Mouse (Mus musculus): ENCODE results near the gene Tmc2.

The Tmc2 gene

DNA sequence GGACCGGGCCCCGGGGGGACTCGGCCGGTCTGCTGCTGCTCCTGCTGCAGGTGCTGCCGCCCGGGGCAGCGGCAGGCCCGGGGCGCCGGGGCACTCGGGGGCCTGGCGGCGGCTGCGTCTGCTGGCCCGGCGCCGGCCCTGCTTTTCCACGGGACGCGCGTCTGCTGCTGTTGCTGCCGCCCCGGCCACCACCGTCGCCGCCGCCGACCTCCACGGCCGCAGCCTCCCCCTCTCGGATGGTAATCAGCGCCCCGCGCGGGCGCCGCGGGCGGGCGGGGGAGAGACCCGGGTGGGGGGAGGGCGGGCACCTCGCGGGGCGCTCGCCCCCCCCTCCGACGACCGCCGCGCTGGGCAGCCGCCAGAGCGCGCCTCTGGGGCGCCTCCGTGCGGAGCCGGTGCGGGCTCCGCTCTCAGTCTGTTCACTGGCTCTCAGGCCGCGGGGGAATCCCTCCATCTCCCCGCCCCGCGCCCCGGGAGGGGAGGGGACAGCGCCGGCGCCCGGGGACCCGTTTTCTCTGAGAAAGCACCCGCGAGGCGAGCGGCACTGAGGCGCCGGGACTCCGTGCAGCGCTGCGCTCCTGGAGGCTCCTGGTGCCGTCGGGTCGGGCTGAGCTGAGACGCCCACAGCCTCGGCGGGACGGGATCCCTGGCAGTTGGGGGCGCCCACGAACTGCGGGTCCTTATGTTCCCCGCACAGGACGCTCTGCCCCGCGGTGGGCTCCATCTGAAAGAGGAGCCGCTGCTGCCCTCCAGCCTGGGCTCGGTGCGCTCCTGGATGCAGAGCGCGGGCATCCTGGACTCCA, 100.5 kb downstream of the Tmc2 start:
- DNase-seq (ENCODE audit: extremely low read depth, insufficient read length, low spot score) = no peak

DNA sequence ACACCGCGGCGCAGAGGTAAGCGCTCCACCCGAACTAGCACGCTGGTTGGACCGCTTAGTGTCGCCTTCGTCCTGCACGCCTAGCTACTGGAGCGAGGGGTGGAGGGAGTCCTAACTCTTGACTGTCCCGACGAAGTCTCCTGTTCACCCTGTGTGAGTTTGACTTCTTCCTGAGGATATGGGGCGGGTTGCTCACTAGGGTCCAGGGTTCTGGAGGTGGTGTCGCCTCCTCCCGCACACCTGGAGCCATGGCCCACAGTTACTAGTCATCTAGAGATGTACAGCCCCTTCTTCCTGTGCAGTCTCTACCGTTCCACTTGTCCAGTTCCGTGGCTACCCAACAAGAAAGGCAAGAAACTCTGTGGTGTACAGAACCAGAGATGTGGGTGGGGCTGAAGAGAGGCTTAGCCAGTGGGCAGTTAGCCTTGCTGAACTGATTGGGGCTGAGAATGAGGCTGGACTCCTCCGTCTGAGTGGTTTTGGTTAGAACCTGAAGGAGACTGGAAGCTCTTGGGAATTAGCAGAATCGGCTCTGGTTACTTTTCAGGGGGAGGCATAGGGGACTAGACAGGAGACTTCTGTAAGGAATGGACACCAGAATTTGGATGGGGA, 101.2 kb downstream of the Tmc2 start:
- DNase-seq (ENCODE audit: extremely low read depth, insufficient read length, low spot score) = no peak

DNA sequence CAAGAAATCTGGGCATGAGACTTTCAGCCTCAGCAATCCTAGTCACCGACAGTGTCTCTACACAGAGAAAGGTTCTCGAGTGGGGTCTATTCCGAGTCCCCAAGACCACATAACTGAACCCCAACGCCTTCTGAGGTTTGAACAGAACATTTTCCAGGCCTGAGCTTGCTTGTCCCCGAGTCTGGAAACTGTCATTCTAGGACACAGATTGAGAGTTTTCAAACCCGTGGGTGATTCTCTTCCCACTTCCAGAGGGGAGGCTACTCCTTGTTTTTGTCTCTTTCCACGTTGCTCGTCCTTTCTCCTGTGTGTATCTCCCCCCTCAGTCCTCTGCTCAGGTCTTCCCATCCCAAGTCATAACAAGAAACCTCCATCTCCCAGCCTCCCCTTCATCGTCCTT, 102.6 kb downstream of the Tmc2 start:
- DNase-seq (ENCODE audit: extremely low read depth, insufficient read length, low spot score) = no peak

DNA sequence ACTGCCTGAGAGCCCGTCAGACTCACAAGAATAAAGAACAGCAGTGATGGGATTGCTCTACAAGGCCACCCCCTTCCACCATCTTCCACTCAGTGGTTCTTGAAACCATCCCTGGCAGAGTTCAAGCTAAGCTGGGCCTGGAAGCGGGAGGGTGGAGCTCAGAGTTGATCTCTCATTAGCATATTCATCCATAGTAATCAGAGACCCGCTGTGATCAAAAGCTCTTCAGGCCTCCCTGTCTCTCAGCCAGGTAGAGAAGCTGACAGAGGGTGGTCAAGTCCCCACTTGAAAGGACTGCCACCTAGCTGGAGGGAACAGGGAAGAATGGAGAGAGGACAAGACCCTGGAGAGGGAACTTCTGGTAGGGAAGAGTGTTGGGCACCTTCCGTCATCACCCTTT, 108.0 kb downstream of the Tmc2 start:
- no peak for DNase-seq (ENCODE audit: extremely low read depth, insufficient read length, low spot score)

Measured in 3134 (cell line).